Mouse (Mus musculus): ENCODE data around the gene Palm2.

Palm2 gene

GRCm38 (mm10) chr4:57716735-57717134 lies 282.7 kb downstream of the Palm2 start:
- no peak for DNase-seq

- DNase-seq, result no peak
Observed at GRCm38 (mm10) chr4:57717354-57717753, 283.3 kb downstream of the Palm2 start, which contains the start of gene Akap2. Gene Akap2, plus strand, starts transcription at chr4:57717657.

DNA sequence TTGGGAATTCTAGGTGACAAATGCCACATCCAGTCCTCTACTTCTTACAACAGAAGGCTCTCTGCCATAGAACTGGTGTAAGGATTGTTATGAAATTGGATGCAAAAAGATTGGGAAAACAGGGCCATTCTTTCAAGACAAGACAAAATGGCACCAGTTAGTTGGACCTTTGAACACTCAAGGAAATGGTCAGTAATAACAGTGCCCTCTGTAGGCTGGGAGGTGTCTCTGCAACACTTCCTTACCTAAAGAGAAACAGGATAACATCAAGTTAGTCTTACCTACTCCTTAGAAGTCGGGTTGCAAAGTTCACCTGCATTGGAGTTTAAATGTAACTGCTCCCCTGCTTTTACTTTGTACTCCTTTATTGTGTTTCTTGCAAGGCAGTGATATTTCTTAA lies 285.3 kb downstream of the Palm2 start:
- no peak for DNase-seq

DNA sequence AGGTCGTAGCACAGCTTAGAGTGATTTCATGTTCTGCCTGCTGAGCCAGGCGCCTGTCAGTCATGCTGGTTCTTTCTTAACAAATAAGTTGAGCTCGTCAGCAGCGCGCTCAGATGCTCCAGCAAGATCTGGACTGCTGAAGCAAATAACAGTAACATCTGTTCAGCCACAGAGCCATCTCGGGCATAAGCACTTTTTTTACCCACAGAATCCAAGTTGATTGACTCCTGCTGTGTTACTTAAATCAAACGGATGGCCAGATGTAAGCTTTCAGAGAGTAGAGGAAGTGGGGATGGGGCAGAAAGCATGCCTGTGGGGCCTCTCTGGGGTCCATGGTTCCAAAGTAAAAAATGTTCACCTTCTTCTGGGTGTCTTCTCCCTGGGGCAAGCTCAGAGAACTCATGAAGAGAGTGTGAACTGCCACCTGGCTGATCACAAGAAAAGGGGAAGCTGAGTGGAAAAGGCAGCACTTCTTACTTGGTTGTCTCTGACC lies 286.9 kb downstream of the Palm2 start:
- DNase-seq, result peak; percentile 7

DNA sequence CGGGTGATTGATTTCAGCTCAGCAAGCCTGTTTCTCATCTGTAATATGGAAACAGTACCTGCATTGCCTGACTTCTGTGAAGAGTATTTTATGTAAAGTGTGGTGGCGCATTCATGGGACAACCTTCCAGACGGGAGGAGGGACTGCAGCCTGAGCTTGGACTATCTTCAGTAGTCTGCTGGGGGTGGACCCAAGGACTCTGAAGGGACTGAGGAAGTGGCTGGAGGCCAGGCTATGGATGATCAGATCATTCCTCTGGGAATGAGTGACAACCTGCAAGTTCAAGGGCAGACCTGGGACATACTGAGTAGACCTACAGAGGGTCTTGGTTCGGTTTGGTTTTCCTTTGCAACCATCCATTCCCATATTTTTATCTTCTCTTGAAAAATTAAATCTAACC lies 288.2 kb downstream of the Palm2 start:
- DNase-seq, result no peak

DNA sequence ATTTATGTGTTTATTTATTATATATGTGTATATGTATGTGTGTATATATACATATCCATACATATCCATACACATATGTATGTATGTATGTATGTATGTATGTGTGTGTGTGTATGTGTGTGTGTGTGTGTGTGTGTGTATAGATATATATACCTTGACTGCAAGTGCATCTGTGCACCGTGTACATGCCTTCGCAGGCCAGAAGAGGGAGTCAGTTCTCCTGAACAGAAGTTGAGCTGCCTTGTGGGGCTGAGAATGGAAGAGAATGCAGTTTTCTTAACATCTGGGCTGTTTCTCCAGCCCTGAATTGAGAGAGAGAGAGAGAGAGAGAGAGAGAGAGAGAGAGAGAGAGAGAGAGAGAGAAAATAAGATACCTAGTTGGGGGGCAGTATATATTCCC lies 289.6 kb downstream of the Palm2 start:
- DNase-seq, result no peak

GRCm38 (mm10) chr4:57725569-57725968 lies 291.5 kb downstream of the Palm2 start:
- DNase-seq, result no peak

DNA sequence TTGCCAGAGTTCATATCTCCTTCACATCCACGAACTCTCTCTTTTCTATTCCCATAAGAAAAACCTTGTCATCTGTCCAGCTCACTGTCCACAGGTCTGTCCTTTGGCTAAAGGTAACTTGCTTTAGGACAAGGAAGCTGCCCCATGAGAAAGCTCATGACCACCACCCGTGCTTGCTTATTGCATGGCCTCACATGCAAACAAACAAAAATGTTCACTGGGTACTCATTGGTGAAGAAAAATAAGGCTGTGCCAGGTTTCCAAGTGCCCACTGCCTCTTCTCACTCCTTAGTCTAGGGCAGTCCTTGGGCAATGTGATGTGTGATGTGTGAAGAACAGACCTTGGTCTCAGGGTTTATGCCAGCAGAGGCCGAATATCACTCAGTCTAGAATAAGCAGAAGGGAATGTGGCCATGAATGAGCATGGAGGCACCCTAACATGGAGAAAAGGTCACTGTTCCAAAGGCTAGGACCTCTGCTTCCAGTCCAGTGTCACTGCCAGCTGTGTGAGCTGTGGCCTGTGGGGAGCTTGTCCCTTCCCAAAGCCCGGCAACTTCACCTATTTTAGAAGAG lies 294.6 kb downstream of the Palm2 start:
- DNase-seq, result no peak

DNA sequence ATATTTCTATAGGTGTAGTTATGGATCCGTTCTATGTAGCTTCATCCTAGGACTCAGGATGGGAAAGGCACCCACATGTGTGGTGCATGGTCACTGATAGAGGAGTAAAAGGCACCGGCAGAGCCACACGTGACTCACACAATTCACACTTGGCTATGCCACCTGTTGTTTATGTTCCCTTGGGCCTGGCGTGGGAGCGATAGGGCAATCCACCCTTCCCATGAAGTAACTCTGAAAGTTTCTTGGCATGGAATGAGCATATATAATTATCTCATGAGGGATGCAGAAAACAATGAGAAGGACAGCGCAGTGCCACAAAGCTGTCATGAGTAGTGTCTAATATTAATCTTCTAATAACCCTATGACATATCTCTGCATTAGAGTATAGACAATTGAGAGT lies 296.0 kb downstream of the Palm2 start:
- no peak for DNase-seq

- DNase-seq, result no peak
Observed at GRCm38 (mm10) chr4:57730801-57731598, 297.0 kb downstream of the Palm2 start.

DNA sequence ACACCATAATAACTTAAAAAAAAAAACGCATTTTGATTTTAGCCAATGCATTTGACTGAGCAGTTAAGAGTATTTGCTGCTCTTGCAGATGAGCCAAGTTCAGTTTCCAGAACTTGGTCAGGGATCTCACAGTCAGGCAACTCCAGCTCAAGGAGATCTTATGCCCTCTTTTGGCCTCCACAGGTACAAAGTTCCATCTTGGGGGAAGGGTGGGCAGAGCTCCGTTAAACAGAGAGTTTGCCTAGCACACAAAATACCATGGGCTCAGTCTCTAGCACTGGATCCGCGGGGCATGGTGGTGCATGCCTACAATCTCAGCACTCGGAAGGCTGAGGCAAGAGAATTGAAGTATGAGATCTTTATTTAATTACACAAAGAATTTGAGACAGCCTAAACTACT lies 298.3 kb downstream of the Palm2 start:
- DNase-seq, result no peak

- DNase-seq, result no peak
Observed at GRCm38 (mm10) chr4:57733445-57733844, 299.4 kb downstream of the Palm2 start.

DNA sequence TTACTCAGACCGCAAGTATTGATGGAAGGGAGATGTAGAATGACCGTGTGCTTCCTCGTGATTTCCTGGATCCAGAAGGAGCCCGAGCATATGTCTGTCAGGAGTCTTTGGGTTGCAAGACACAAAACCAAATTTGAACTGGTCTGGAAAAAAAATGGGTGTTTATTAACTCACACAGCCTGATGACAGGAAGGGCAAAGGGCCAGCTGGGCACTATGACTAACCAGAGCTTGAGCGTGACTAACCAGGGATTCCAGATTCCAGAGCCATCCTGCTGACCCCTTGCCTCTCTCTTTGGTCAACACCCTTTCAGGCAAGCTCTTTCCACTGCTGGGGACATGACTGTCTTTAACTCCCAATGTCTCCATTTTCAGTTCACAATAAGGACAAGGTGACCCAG lies 301.4 kb downstream of the Palm2 start:
- no peak for DNase-seq

DNA sequence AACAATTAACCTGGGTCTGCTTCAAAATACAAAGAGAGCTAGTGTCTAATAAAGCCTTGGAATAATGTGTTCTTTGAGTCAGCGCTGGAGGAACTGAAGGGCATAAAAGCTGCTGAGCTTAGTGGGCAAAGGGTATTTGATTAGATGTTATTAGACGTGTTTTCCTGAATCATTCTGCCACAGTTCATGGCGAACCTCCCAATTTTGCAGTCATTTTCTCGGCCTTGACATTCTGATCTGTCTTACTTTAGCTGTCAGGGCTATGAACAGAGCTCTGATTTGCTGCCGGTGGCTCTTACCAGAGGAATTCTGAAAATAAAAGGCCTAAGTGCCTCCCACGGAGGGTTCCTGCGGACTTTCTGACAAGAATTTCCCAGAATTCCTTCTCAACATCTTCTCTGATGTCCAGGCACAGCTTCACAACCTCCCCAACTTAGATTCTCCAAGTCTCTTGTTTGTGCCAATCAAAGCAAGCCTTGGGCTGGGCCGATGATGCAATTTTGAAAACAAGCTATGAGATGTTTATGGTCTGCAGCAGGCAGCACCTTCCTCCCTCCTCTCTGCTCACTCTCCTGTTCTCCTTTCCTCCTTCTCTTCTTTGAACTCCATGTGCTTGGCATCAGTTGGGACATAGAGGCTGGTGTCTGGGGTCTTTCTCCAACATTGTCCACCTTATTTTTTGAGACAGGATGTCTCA lies 305.0 kb downstream of the Palm2 start:
- no peak for DNase-seq

GRCm38 (mm10) chr4:57743325-57743929 lies 309.4 kb downstream of the Palm2 start:
- no peak for DNase-seq

- DNase-seq, result no peak
Observed at GRCm38 (mm10) chr4:57750651-57751050, 316.6 kb downstream of the Palm2 start.

GRCm38 (mm10) chr4:57751054-57751453 lies 317.0 kb downstream of the Palm2 start:
- no peak for DNase-seq

GRCm38 (mm10) chr4:57751566-57751965 lies 317.5 kb downstream of the Palm2 start:
- no peak for DNase-seq

- no peak for DNase-seq
Observed at GRCm38 (mm10) chr4:57755085-57755484, 321.0 kb downstream of the Palm2 start.

- peak; percentile 11 for DNase-seq
Observed at GRCm38 (mm10) chr4:57757997-57758396, 323.9 kb downstream of the Palm2 start.

All from retina, postnatal 1 day (tissue).